Mouse (Mus musculus): ENCODE measurements around the gene Crygc. TPM values are rescaled to one million over a fixed set of nuclear protein-coding genes. Genes with fewer than 3 reads are reported as not detected.

The Crygc gene
- total RNA-seq (2021), result not detected

DNA sequence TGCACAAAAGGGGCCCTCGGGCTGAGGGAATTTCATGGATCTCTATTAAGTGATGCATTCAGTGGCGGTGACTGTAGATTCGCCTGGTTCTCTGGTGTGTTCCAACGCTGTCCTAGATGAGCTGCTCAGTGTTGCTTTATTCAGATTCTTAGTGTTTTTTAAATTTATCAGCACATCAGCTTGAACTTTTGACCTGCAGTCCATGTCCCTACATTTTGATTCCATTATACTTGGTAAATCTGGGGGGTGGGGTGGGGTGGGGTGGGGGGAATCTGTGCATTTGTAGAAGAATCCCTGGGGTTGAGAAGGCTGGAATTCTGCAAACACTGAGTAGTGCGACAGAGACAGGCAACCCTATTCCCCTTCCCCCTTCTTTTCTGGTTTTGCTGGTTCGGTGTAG is at the start of gene Crygc:
Gene Crygc, minus strand, starts transcription at position 101 of the 400 bp plus-strand sequence.
- intact Hi-C loops (cut with DNase I), result no loop called here

GRCm38 (mm10) chr1:65122574-65123372 is 49.3 kb upstream of the Crygc start, which contains the start of gene D630023F18Rik:
D630023F18Rik (minus strand) TSS chr1:65123214.
- DNase-seq, result no peak
- intact Hi-C loops (cut with DNase I), result no loop called here

More for the DNA sequence above, at the start of gene Crygc:
- DNase-seq, result no peak

- DNase-seq, result no peak
- intact Hi-C loops (cut with DNase I), result no loop called here
Measured at GRCm38 (mm10) chr1:65119438-65119837, 45.9 kb upstream of the Crygc start, which contains the start of gene Gm28845. Gm28845 (minus strand) TSS chr1:65119558.

DNA sequence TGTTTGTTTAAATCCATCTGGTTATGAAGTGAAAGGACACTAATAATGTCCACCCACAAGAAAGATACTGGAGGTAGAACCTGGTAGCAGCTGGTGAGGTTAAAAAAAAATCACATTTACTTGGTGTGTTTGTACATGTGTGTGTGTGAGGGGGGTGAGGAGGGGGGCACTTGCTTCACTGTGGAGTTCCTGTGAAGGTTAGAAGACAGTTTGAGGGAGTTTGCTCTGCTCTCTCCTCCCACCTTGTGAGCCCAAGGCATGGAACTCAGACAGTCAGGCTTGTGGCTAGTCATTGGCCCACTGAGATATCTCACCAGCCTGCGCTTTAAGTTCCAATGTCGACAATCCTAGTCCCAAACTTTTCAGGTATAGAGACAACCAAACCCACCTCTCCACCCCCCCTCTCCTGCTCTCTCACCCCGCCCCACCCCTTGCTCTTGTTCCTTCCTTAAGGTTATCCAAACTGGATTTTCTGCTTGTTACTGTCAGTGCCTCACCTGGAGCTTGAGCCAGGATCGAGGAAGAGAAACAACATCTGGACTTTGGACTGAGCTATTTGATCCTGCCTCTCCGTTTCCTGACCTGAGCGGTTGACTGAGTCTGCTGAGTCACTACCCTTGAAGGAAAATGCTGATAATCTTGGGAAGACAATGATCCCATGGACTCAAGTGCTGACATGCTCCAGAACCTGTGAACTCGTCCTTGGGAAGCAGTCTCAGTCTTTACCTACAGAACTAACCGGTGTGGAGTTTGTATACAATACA is 44.8 kb upstream of the Crygc start:
- intact Hi-C loops (cut with DNase I), result no loop called here
- DNase-seq, result no peak

GRCm38 (mm10) chr1:65113536-65114172 is 40.2 kb upstream of the Crygc start:
- no peak for DNase-seq
- intact Hi-C loops (cut with DNase I), result no loop called here

DNA sequence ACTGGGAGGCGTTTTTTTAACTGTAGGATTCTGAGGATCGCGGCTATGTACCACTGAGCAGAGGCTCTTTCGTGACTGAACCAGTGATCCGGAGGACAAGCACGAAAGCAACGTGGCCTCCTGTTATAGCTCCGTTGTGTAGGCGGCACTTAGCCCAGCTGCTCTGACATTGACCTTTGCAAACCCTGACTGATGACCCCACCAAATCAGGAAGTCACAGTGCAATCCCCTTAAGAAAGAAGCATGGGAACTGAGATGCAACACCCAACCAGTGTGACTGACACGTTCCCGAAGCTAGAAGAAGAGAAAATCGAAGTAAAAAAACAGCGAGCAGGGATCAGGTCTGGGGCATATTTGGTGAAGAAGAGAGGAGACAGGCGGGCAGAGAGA is 39.3 kb upstream of the Crygc start:
- intact Hi-C loops (cut with DNase I), result loop anchor here (1.0 kb wide), 1 partner anchor 66 kb away; no protein-coding TSS in a partner anchor
- peak; percentile 13 to 16 for DNase-seq

GRCm38 (mm10) chr1:65112031-65112806 is 38.7 kb upstream of the Crygc start:
- intact Hi-C loops (cut with DNase I), result loop anchor here (1.0 kb wide), 1 partner anchor 67 kb away; no protein-coding TSS in a partner anchor
- DNase-seq, result peak; percentile 71 to 75

- no peak for DNase-seq
- intact Hi-C loops (cut with DNase I), result no loop called here
Measured at GRCm38 (mm10) chr1:65109756-65110435, 36.4 kb upstream of the Crygc start.

DNA sequence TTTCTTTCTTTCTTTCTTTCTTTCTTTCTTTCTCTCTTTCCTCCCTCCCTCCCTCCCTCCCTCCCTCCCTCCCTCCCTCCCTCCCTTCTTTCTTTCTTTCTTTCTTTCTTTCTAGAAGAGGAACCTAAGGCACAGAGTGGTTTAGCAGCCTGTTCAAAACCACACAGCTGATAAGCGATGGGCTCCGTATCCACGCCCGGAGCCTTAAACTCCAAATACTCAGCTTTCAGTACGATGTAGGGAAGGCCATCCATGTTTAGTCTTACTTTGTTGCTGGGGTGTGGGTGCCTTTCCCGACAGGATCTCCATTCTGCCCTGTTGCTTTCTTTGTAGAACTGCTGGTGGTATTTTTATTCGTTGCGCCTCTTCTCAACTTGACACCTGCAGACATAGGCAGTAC is 35.7 kb upstream of the Crygc start:
- no peak for DNase-seq
- intact Hi-C loops (cut with DNase I), result no loop called here

GRCm38 (mm10) chr1:65107654-65108279 is 34.3 kb upstream of the Crygc start:
- DNase-seq, result no peak
- intact Hi-C loops (cut with DNase I), result no loop called here

DNA sequence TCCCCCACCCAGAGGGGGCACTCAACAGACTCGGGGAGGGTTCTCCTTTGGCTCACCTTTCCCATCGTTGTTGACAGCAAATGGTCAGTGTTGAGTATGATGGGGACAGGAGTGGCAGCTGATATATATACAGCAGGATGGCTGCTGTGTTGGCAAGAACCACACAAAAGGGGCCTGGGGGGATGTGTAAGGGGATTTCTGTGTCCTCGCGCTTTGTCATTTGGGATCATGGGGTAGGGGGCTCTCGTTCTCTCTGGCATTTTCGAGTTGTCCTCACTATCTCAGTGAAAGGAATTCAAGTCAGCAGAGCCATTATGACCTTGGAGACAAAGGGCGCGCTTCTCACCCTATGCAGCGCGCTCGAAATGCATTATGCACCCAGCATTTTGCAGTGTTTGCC is 29.8 kb upstream of the Crygc start, which contains the start of gene Cryga:
Gene Cryga, minus strand, starts transcription at position 101 of the 400 bp plus-strand sequence.
- intact Hi-C loops (cut with DNase I), result no loop called here
- DNase-seq, result no peak

DNA sequence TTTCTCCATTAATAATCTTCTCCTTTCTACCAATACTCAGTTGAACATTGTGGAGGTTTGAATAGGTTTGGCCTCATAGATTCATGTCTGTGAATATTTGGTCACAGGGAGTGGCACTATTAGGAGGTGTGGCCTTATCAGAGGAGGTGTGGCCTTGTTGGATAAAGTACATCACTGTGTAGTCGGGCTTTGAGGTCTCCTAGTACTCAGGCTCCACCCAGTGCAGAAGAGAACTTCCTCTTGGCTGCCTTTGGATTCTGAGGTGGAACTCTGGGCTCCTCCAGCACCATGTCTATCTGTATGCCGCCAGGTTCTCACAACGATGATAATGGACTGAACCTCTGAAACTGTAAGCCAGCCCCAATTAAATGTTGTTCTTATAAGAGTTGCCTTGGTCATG is 23.5 kb upstream of the Crygc start:
- no peak for DNase-seq
- intact Hi-C loops (cut with DNase I), result no loop called here

DNA sequence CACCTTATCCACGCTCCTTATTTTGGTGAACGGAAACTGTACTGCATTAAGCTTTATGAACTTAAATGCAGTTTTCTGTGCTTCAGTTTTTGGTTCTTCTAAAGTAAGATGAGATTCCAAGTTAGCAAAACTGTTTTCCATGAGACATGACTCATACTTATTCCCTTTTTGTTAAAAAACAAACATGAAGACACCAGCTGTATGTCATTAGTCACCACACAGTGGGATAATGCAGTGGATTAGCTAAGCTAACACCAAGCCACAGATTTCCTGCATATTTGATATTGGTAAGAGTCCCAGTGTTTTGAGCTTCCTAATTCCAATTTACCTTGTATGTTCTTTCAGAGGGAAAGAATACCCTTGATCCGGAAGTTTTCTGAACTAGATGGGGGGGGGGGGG is 18.1 kb upstream of the Crygc start:
- intact Hi-C loops (cut with DNase I), result no loop called here
- DNase-seq, result no peak

GRCm38 (mm10) chr1:65090370-65090769 is 16.9 kb upstream of the Crygc start:
- peak in 1 of 2 experiments; percentile 12 for DNase-seq
- intact Hi-C loops (cut with DNase I), result no loop called here

GRCm38 (mm10) chr1:65088567-65089356 is 15.3 kb upstream of the Crygc start:
- no peak for DNase-seq
- intact Hi-C loops (cut with DNase I), result no loop called here

- intact Hi-C loops (cut with DNase I), result no loop called here
- no peak for DNase-seq
Measured at GRCm38 (mm10) chr1:65082188-65082587, 8.7 kb upstream of the Crygc start, which contains the start of gene Crygb. Crygb (minus strand) TSS chr1:65082288.

DNA sequence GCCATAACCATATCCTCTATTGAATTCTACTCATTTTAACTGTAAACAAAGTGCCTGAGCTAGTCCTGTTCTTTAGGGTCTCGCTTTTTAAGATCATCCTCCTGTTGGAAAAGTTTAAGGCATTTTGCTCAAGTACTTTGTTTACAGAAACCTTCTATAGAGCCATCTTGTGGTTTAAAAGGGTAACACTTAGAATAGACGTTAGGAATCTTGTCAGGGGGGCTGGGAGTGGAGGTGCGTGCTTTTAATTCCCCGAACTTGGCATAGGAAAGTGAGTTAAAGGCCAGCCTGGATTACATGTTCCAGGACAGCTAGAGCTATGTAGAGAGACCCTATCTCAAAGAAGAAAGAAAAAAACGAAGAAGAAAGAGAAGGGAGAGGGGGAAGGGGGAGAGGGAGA is 2.1 kb upstream of the Crygc start:
- intact Hi-C loops (cut with DNase I), result no loop called here
- DNase-seq, result no peak

DNA sequence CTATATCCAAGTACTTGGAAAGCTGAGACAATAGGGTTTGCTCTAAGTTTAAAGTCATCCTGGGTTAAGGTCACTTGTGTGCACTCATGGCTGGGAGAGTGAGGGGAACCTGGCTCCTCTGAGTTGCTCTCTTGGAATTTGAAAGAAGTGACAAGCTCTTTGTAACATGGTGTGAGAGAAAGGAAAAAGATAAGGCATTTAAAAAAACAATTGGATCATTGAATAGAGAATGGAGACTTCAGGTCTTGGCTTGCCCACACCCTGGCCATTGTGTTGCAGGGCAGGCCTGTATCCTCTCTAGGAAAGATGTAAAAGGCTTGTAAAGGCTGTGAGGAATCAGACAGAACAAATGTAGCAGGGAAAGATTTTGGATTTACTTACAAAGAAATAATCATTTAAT is 5.6 kb downstream of the Crygc start:
- intact Hi-C loops (cut with DNase I), result no loop called here
- DNase-seq, result no peak
